Mouse (Mus musculus): ENCODE measurements around the gene 2810408A11Rik.

DNA sequence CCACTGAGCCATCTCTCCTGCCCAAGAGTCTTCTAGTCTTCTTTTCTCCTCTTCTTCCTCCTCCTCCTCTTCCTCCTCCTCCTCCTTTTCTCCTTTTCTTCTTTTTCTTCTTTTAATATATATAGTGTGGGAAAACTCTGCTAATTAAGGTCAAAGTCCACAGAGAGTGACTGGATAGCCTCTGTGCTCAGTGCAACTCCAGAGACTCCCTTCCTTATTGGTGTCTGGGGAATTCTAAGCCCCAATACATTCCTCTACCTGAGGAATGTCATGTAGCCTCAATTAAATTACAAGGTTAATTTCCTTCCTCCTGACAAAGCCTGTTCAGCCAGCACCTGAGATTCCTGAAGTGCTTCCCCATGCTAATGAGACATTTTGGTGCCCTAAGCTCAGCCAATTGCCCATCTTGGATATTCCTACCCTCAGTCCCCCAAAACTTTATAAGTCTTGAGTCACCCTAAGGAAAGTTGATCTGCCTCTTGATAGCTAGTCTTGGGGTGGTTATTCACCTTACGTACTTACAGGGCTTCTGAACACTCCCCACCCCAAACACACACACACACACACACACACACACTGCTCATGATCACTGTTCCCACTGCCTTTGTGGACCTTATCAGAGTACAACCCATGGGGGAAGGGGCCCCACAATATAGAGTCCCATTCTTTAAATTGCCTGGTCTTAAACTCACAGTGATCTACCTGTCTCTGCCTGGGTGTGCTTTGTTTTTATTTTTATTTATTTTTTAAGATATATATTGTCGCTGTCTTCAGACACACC, 30.3 kb downstream of the 2810408A11Rik start:
- TF ChIP-seq HCFC1 (IDR thresholded peaks at IDR 0.05; ENCODE audit: borderline replicate concordance, insufficient read depth, low read length) (no peak), MAFK (IDR thresholded peaks at IDR 0.05; ENCODE audit: insufficient read depth, low read depth, low read length) (no peak), ZNF384 (IDR thresholded peaks at IDR 0.05; ENCODE audit: low read depth, low read length) (no peak), ZC3H11A (IDR thresholded peaks at IDR 0.05; ENCODE audit: borderline replicate concordance, low read depth, low read length) (no peak), CHD2 (IDR thresholded peaks at IDR 0.05; ENCODE audit: low read depth, low read length) (no peak)

Measured in ES-E14 (cell line).